Mouse (Mus musculus) retina, embryonic 14.5 days (tissue): ENCODE results near the gene Cst13.
"Not testable (repeated sequence)": the region's sequence is repeated elsewhere in the genome, so short reads cannot be mapped to it uniquely, and the experiment has no call there.

ENCODE experiments used
- DNase-seq: peaks from one replicate; pipeline ENCODE4 v3.0.0-alpha.2; 2015; ENCODE audit warnings: low spot score

Gene Cst13

DNA sequence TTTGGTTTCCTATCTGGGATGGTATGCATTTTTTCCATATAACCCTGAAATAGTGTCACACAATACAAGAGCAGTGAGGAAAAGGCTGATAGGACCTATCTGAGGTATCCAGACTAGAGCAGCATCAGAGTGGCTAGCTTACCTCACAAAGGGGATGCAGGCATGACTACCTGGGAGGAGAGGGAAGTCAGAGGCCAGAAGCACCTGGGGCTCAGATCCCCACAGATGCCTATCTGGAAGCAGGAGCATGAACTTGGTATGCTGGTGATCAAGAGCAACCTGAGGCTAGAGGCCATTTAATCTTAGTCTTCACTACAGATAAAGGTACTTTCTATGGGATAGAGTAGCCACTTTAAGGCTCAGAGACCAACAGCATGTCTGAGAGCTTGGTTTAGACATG, at the start of gene Cst13:
Cst13 (plus strand) TSS at position 173 of the 400 bp plus-strand sequence.
- DNase-seq, result no peak

DNA sequence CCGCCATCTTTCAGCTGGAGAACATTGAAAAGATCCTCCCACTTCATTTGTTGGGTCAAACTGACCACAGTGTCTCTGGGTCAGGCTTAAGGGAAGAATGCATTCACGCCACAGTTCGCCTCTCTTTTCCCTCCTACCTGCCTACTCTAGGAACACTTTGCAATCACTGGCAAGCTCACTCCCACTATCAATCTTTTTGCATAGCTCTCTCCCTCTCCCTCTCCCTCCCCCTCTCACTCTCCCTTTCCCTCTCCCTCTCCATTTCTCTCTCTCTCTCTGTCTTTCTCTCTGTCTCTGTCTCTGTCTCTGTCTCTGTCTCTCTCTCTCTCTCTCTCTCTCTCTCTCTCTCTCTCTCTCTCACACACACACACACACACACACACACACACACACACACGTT, 48.5 kb upstream of the Cst13 start, which contains the start of gene Cst11:
Cst11 (minus strand) TSS at position 101 of the 400 bp plus-strand sequence.
- DNase-seq, result not testable (repeated sequence)

DNA sequence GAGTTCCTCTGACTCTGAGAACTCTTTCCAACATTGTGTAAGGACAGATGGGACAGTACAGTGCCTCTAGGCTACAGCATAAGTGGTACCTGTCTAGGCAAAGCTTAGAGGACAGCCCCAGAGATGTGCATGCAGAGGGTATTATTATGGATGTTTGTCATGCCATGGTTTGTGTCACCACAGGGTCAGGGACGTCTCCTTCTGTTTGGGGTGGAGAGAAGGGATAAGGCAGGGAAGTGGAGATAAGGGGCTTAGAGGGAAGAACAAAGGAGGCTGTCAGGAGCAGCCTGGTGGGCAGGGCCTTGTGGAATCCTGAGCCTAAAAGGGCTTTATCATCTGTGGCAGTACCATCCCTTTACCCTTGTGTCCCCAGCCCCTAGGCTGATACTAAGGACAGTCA, 38.2 kb upstream of the Cst13 start, which contains the start of gene 8030411F24Rik:
8030411F24Rik (plus strand) TSS at position 301 of the 400 bp plus-strand sequence.
- DNase-seq, result no peak

DNA sequence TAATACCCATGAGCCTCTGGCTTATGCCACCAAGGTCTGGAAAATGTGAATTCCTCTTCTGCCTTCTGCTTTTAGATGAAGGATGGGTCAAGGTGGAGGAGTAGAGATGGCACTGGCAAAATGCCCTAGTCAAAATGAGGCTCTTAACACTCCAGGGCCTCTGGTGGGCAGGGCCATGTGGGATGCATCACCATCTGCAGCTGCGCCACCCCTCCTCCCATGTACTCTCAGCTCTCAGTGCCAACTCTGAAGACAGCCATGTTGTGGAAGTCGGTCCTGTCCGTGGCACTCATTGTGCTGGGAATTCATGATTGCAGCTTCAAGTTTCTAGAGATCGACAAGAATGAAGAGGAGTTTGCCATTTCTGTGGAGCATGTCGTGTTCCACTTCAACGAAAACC, 30.7 kb upstream of the Cst13 start, which contains the start of gene Cst12:
Cst12 (plus strand) TSS at position 220 of the 400 bp plus-strand sequence.
- DNase-seq, result no peak

DNA sequence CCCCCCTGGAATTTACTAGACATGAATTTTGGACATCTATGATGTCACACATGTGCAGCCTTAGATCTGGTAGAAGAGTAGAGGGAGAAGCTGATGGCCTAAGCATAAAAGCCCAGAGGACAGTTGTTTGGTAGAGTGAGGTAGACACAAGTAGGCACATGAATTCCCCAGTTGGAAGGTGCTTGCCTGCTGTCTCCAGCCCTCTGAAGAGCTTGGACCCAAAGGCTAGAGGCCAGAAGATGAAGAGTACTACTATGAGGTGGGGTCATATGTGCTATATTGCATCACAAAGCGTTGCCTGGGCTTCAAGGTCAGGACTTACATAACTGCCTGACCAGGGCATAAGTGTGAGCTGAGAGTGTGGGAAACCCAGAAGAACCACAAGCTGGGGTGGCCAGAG, 21.4 kb upstream of the Cst13 start, which contains the start of gene Cst8:
Cst8 (plus strand) TSS at position 301 of the 400 bp plus-strand sequence.
- no peak for DNase-seq

DNA sequence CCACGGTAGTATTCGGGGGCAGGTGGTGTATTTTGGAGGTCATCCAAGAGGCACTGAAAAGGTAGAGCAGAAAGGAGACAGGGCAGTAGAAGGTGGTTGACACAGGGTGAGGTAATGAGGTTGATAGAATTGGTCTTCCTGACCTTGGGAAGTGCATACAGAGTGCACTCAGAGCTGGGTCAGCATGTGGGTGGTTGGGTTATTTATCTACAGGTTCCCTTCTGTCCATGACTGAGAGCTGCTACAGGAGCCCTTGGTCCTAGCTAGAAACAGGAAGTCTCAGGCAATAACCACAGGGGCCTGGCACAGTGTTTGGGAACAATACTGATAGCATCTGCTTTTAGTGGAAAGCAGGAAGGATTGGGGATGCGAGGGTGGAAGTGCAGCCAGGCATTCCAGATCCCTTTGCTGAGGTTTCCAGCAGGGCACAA, 18.4 kb upstream of the Cst13 start:
- DNase-seq, result no peak

DNA sequence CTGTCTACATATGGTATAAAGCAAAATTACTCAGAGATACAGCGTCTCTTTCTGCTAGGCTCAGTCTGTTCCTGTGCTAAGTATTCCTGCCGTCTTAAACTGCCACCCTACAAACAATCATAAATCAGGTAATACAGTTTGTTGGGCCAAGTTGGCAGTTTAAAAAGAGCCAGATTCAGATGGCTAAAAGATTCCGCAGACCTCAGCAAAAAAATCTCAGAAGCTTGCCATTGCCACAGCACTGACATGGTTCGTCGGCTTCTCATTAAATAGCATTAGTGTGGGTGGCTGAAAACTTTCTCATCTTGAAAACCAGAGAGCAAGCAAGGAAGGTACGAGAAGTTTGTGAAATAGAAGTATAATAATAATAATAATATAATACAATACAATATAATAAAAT, 13.2 kb upstream of the Cst13 start:
- no peak for DNase-seq

DNA sequence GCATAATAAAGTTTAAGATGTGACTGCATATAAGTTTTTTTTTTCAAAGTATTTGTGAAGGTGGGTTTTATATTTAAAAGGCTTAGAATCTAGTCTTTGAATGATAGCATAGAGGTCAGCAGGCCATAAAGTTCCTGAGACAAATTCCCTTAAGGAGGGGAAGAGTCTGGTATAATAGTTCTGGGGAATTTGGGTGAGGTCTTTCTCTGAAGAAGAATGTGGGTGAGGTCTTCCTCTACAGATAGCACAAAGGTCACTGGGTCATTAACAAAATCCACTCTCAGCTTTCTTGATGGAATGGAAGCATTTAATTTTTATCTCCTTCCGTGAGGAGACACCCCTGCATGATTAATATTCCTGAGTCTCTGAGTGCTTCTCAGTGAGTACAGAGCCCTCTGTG, 6.1 kb downstream of the Cst13 start:
- DNase-seq, result no peak

DNA sequence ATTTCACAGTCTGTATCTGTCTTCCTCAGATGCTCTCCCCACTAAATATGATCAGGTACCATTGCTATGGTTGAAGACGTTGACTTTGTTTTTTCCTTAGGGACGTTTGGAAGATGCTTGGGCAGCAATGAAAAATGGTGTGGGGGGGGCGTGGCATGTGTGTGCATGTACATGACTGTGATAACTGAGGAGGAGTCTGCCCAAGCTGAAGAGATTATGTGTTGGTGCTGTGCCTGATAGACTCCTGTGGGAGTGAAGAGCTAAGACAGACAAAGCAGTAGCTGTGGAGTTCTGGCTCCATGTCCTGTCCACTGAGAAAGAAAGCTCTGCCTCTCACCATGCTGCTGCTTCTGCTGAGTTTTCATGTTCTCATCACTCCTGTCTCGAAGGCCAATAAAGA, 15.0 kb downstream of the Cst13 start, which contains the start of gene Cst9:
Cst9 (plus strand) TSS at position 236 of the 400 bp plus-strand sequence.
- no peak for DNase-seq

DNA sequence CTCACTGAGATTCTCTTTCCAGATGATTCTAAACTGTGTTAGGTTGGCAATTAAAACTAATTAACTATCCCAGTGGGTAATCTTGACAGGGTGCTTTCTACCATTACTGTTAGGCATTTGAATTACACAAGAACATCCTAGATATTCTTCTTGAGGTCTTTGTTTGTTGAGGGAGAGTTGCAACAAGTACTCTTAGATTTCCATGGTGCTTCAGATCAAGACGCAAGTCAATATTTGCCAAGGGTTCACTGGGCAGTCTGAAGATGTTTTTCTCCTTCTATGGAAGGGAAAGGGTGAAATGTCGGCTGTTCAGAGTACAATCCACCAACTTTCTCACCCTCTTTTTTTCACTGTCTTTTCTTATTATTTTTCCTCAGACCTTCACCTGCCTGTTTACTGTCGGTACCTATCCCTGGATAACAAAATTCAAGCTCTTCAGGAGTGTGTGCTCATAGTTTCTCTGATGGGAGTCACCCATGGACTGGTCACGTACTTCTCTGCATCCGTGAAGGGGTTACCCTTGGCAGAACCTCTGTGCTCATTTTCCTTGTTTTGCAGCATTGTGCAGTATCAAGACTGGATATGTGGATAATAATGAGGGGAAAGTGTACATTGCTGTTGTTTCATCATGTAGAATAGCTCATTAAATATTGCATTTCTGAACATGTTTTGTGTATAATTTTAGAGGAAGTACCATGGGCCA, 18.3 kb downstream of the Cst13 start:
- no peak for DNase-seq

DNA sequence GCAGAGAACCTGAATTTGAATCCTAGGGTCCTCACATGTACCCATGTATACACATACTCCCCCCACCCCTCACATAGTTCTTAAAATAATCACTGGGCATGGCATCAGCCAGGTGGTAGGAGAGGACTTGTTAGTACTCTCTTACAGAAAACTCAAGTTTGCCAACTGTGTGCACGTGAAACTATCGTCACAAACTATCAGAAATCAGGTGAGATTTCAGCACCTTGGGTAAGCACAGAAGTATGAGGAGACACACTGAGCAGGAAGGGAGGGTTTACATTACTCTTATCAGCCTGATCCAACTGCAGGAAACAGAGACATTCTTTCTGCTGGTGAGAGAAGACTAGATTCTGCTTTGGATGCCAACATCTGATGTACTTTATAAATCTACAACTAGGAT, 19.3 kb downstream of the Cst13 start:
- DNase-seq, result no peak

DNA sequence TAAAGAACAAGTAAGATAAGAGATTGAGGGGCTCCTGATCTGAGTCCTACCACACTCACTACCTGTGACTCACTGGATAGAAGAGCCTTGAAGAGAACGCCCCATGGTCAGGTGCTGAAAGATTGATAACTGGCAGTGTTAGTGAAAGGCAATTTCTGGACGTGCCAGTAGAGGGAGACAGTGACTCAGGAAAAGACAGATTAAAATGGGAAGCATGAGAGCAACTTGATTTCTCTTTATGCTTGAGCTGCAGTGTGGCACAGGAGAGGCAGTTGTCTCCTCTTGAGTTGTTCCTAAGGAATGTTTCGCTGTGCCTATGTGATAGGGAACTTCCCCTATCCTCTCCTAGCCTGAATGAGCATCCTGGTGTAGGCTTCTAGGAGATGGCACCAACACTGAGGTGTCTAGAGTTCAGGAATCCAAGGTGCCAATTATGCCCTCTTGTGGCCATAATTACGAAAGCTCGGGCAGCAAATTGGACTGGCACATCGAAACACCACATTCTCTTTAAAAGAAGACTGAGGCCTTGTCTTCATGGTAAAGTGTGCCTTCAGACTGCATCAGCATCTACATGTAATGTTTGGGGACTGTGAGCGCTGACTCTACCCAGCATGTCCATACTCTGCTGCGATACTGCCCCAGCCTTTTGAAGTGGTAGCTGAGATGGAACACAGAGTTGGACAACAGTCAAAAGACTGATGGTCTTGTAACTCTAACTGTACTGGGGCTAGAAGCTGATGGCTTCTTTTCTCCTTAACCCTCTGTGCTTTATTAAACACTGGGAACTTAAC, 31.4 kb downstream of the Cst13 start:
- peak; percentile 86 for DNase-seq

DNA sequence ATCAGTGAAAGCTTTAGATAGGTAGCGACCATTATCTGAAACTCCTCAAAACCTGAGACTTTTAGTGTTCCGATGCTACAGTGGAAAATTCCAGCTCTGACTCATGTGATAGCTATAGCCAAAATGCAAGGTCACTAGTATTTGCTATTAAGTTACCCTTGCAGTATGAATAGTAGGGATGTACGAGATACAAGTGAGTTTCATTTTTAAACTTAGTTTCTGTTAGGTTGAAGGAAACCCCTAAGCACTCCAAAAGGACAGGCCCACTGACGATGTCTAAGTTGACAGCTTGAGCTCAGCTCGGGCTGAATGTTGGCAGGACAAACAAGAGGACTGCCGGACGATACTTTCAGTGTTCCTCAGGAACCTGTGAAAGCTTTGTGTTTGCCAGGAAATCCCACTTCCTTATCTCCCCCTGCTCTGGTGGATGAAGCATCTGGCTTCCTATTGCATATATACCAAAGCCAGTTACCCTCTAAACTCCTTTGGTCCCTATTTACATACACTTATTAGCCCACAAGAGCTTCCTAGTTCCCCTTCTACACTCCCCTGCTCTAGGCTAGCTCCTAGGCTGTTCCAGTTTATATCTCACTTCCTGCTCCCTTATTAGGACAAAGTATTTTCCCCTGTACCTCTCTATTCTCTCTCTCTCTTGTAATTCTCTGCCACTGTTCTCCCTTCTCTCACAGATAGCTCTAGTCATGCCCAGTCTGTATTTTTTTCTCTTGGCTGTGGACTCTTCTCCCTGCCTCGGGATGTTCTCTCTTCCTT, 36.9 kb downstream of the Cst13 start:
- DNase-seq, result no peak

DNA sequence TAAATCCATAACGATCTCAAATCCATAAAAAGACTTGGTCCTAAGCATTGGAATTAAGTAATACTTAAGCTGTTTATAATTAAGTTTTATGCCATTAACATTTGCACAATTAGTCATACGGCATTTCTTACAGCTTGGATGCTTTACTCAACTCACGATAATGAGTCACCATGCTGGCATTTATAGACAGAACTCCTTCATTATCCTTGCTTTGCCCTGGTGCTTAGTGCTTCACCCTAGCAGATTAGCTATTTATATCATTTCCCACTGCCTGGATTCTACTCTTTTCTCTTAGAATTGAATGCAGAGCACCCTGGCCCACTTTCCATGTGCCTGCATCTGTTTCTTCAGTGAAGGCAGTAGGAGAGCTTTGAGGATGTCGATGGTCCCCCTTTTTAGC, 37.6 kb downstream of the Cst13 start:
- DNase-seq, result no peak

DNA sequence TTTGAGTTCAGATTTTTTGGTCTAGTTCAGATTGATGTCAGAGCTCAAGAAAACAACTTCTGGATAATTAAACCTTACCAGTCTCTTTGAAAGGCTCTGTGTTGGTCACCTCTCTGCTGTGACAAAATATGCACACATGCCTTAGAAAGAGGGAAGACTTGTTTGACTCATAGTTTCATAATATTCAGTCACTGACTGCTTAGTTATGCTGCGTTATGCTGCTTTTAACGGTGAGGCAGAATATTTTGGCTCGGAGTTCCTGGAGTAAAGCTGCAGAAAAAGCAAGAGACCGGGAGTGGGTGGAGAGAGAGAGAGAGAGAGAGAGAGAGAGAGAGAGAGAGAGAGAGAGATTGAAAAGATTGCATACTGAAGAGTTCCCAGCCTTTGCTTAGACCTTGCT, 41.1 kb downstream of the Cst13 start:
- DNase-seq, result no peak

DNA sequence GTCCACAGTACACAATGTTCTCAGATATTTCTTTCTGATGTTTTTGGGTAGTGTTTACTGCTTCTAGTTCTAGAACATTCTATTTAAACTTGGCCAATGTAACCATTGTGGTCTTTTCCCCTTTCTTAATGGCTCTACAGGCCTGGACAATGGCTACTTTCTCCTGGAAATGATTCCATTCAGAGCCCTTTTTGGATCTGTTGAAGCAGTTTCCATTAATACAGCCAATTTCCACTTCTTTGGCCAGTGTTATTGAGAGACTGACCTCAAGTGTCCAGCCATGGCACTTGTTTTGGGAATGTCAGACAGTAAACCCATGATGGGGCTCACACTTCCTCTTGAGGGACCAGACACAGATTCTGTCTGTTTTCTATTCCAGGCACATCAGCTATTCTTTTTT, 41.8 kb downstream of the Cst13 start:
- no peak for DNase-seq

DNA sequence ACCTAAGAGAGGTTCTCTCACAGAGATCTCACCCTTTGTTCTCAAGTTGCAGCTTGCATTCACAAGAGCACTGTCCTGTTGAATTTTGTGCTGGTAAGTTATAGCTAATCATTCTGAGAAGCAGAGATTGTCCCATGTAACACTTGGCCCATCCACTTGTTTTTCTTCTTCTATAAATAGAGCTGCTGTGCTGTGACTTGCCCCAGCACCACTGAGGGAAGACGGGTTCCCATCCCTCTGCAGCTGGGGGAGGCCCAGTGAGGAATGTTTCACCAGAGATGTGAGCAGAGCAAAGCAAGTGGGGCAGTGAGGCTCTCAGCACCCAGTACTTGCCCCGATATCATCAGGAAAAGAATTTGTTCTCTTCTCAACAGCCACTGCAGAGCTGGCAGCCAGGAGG, 45.1 kb downstream of the Cst13 start, which contains the start of gene 9230104L09Rik:
9230104L09Rik (minus strand) TSS at position 73 of the 400 bp plus-strand sequence.
- DNase-seq, result no peak

DNA sequence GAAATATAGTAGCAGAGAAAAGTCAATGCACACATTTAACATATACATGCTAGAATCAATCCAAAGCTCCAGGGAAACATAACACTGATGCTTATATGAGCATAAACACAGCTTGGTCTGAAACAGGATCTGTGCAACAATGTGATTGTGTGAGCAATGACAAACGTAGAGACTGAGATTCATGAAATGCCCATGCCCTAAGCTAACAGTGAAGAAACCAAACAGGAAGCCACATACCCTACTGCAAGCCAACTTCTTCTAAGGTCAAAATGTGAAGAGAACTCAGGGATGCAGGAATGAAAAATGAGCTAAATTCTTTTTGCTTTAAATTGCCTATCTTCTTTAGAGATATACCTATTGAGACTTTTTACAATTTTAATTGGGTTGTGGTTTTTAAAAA, 49.1 kb downstream of the Cst13 start:
- DNase-seq, result no peak

DNA sequence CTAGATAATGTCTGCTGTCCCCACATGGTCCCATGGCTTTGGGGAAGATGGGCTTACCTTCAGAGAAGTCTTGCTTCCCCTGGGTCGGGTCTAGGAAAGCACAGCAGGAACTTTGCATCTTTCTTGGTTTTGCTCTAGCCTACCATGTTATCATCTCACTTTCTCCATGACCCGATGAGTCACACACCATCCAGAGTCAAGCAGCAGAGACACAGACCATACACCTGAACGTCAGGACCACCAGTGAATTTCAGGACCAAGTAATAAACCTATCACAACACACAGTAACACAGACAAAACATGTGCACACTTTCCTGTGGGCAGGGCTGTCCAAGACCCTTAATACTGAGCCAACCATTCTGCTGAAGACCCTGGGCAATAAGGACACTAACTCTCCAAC, 50.6 kb downstream of the Cst13 start:
- no peak for DNase-seq

DNA sequence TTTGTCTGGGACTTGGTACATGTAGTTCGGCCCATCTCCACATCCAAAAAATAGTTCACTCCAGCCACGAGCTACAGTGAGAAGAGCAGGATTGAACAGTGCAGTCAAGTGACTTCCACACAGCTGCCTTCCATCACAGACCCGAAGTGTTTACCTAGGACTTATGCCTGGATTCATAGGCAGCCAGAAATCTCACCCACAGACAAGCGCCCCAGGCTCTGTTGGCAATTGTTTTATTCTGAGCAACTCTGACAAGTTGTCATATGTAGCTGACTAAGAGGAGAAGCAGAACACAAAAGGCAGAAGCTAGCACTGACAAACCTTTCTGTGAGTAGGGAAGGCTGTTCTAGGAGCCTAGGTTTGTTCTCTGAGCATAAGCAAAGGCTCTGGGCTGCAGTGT, 53.0 kb downstream of the Cst13 start:
- DNase-seq, result no peak

DNA sequence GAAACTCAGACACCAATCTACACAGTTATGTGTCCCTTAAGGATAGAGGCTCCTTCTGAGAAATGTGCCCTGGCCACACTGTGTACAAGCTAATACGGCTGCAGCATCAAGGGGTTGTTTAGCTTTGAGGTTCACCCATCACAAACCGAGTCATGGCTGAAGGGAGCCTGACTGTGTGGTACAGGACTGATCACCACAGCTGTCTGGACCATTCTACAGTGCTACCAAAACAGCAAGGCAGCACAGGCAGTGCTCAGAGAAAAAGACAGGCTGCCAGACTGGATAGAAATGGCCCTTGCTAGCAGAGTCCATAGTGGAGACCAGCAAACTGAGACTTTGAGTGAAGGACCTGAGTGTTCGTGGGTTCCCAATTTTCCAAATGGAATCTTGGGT, 54.3 kb downstream of the Cst13 start:
- no peak for DNase-seq
